Mouse (Mus musculus) monocyte, adult 2 months (primary cell): ENCODE measurements around the gene Robo1.

Source experiments
- DNase-seq, 2 experiments: peaks; one replicate each; pipeline ENCODE4 v3.0.0; 2022; ENCODE audit warnings: low spot score in 2 of 2, low read depth in 1 of 2

The Robo1 gene

GRCm38 (mm10) chr16:72990376-72991167 is 682.5 kb downstream of the Robo1 start:
- DNase-seq, result no peak

GRCm38 (mm10) chr16:72993189-72993588 is 685.1 kb downstream of the Robo1 start:
- DNase-seq, result no peak

GRCm38 (mm10) chr16:72993594-72993993 is 685.5 kb downstream of the Robo1 start:
- DNase-seq, result no peak

- DNase-seq, result no peak
These were observed 687.3 kb downstream of the Robo1 start for GRCm38 (mm10) chr16:72995251-72995954.

- no peak for DNase-seq
These were observed 687.9 kb downstream of the Robo1 start for GRCm38 (mm10) chr16:72995955-72996535.

- no peak for DNase-seq
These were observed 690.6 kb downstream of the Robo1 start for GRCm38 (mm10) chr16:72998677-72999076.

- no peak for DNase-seq
These were observed 694.6 kb downstream of the Robo1 start for GRCm38 (mm10) chr16:73002685-73003084.

GRCm38 (mm10) chr16:73004601-73005000 is 696.5 kb downstream of the Robo1 start:
- no peak for DNase-seq

GRCm38 (mm10) chr16:73005831-73006230 is 697.7 kb downstream of the Robo1 start:
- no peak for DNase-seq

- no peak for DNase-seq
These were observed 699.3 kb downstream of the Robo1 start for GRCm38 (mm10) chr16:73007434-73007833.

- no peak for DNase-seq
These were observed 703.2 kb downstream of the Robo1 start for GRCm38 (mm10) chr16:73011313-73011712.

GRCm38 (mm10) chr16:73012926-73013325 is 704.8 kb downstream of the Robo1 start:
- no peak for DNase-seq

GRCm38 (mm10) chr16:73014544-73014943 is 706.4 kb downstream of the Robo1 start:
- DNase-seq, result no peak

- no peak for DNase-seq
These were observed 707.9 kb downstream of the Robo1 start for GRCm38 (mm10) chr16:73015976-73016375.

GRCm38 (mm10) chr16:73016801-73017200 is 708.7 kb downstream of the Robo1 start:
- no peak for DNase-seq

- no peak for DNase-seq
These were observed 716.2 kb downstream of the Robo1 start for GRCm38 (mm10) chr16:73024326-73024725.

- DNase-seq, result no peak
These were observed 719.6 kb downstream of the Robo1 start for GRCm38 (mm10) chr16:73027692-73028091.

- DNase-seq, result no peak
These were observed 722.9 kb downstream of the Robo1 start for GRCm38 (mm10) chr16:73030999-73031398.

GRCm38 (mm10) chr16:73035210-73035985 is 727.3 kb downstream of the Robo1 start:
- DNase-seq, result no peak

GRCm38 (mm10) chr16:73038552-73038951 is 730.4 kb downstream of the Robo1 start:
- no peak for DNase-seq

GRCm38 (mm10) chr16:73062461-73062860 is 754.4 kb downstream of the Robo1 start:
- DNase-seq, result no peak
